Mouse (Mus musculus): ENCODE results near the gene Tle2.

GRCm38 (mm10) chr10:81600738-81601203 is 26.4 kb downstream of the Tle2 start, which contains the start of gene Tle6:
- TF ChIP-seq EP300 (IDR thresholded peaks at IDR 0.05; ENCODE audit: low read depth) (no peak), CTCF (IDR thresholded peaks at IDR 0.05; ENCODE audit: low read depth) (no peak)

Measured in liver, postnatal 0 days (tissue).